Mouse (Mus musculus): ENCODE results near the gene Wdpcp.
"Not testable (repeated sequence)": the region's sequence is repeated elsewhere in the genome, so short reads cannot be mapped to it uniquely, and the experiment has no call there.

Wdpcp gene

DNA sequence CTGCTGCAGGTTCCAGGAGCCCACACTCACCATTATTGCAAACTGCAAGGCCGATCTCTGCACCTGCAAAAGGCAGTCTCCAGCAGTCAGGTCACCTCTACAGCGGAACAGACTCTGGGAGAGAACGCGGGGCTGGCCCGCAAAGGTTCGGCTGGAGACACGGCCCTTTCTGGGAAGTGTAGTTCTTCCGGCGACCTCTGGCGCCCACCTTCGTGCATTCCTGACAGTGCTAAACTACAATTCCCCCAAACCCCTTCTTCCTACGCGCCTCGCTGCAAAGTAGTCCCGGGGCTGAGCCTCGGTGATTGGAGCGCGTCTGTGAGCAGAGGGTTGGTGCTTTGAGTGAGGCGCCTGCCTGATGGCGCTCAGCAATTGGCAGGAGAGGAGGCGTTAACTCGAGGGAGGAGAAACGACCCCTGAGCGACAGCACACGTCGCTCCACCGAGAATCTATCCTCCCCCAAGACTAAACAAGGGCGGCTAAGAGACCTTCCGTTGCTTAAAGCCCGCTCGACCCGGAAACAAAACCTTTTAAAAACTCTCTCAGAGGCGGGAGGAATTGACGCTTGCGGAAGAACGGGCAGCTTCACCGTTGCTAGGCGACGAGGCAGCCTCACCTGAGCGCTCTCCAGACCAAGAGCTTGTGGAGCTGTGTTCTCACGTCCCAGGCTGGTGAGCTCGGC is at the start of gene Wdpcp, which contains the start of gene Mdh1:
Wdpcp (plus strand) TSS at position 536 of the 682 bp plus-strand sequence.
Mdh1 (minus strand) TSS at position 668 of the 682 bp plus-strand sequence.
- DNase-seq (ENCODE audit: low spot score), result peak; percentile 97

DNA sequence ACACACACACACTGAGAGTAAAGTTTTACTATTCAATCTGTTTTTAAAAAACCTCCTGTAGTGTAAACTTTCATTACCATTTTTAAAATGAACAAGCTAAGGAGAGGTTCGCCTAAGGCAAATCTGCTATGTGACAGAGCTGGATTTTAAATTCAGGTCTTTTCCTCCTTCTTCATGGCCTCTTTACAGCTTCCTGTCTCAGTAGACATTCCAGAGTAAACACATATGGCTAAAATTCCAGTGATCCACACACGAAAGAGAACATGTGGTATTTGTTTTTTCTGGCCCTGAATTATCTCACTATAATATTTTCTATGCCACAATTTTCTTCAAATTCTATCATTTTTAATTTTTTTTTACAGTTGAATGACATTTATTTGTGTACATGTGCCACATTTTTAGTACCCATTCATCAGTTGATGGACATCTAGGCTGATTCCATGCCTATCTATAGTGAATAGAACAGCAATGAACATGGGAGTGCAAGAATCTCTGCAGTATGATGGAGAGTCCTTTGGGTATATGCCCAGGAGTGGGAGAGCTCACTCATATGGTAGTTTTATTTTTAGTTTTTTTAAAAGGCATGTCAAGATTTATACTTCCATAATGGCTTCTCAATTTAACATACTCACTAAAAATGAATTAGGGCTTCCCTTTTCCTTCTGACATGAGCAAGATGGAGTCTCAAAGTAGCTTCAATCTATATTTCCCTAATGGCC is 43.2 kb upstream of the Wdpcp start:
- DNase-seq (ENCODE audit: low spot score), result no peak

DNA sequence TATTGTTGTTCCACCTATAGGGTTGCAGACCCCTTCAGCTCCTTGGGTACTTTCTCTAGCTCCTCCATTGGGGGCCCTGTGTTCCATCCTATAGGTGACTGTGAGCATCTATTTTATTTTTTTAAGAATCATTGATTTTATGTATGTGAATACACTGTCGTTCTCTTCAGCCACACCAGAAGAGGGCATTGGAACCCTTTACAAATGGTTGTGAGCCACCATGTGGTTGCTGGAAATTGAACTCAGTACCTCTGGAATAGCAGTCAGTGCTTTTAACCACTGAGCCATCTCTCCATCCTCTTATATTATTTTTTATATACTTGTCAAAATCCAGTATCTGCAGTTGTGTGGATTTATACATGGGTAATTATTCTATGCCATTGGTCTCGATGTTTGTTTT is 41.2 kb upstream of the Wdpcp start:
- not testable (repeated sequence) for DNase-seq (ENCODE audit: low spot score)

GRCm38 (mm10) chr11:21540072-21540471 is 32.0 kb upstream of the Wdpcp start:
- no peak for DNase-seq (ENCODE audit: low spot score)

- DNase-seq (ENCODE audit: low spot score), result no peak
Observed at GRCm38 (mm10) chr11:21540622-21541021, 31.4 kb upstream of the Wdpcp start.

GRCm38 (mm10) chr11:21542731-21543130 is 29.3 kb upstream of the Wdpcp start:
- no peak for DNase-seq (ENCODE audit: low spot score)

GRCm38 (mm10) chr11:21545021-21545420 is 27.0 kb upstream of the Wdpcp start:
- DNase-seq (ENCODE audit: low spot score), result no peak

DNA sequence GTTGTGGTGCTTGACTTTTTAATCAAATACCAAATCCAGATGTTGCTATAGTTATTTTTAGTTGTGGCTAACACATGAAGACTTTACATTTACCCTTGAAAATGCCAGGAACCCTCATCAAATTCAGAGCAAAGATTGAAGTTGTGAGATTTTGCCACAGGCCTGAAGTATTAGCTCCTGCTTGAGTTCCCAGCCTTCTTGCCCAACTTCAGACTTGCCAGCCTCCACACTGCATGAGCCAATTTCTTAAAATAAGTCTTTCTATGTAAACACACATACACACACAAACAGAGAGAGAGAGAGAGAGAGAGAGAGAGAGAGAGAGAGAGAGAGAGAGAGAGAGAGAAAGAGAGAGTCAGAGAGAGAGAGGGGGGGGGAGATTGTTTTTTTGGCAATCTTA is 26.1 kb upstream of the Wdpcp start:
- no peak for DNase-seq (ENCODE audit: low spot score)

- DNase-seq (ENCODE audit: low spot score), result no peak
Observed at GRCm38 (mm10) chr11:21546671-21547070, 25.4 kb upstream of the Wdpcp start.

DNA sequence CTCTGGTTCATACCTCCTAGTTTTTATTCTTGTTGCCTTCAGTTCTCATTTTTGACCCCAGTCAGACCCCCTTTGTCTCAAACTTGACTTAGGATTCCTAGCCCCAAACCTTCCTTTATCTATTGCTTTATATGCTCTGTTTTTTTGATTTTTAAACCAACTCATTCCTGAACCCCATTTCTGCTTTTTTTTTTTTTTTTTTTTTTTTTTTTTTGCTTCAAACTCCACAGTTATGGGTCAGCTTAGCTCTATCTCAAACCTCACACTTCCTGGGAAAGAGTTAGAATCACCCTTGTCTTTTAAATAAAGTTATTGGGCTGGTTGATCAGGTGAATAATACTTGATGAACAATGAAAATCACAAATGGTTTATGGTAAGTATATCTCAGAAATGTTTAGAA is 24.5 kb upstream of the Wdpcp start:
- DNase-seq (ENCODE audit: low spot score), result no peak

DNA sequence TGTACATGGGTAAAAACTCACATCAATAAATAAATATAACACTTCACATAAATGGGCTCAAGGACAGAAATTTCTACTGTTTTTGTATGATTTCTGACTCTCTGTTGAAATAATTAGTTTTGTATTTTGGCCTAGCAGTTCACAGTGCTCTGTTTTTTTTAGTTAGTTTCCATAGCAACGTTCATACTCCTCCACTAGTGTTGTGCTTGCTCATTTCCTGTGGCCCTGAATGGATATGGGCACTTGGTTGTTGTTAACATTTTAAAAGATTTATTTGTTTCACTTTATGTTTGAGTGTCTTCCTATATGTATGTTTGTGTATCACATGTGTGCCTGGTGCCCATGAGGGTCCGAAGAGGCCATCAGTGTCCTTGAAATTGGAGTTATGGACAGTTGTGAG is 23.0 kb upstream of the Wdpcp start:
- no peak for DNase-seq (ENCODE audit: low spot score)

DNA sequence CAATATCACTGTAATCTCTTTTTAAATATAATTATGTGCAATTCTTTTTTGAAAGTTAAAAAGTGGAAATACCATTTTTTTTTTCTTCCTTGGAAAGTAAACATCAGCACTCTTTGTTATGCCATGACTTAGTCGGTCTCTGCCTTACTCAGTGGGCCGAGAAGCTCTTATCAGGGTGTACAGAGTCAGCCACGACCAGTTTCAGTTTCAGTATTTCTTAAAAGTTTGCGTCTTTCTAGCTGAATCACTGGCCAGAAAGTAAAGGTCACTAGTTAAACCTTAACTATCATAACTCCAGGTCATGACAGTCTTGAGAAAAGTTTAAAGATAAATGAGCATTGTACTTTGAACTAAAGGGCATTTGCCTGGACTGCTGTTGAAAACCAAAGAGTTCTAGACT is 22.3 kb upstream of the Wdpcp start:
- no peak for DNase-seq (ENCODE audit: low spot score)

- DNase-seq (ENCODE audit: low spot score), result no peak
Observed at GRCm38 (mm10) chr11:21550222-21551173, 21.5 kb upstream of the Wdpcp start.

DNA sequence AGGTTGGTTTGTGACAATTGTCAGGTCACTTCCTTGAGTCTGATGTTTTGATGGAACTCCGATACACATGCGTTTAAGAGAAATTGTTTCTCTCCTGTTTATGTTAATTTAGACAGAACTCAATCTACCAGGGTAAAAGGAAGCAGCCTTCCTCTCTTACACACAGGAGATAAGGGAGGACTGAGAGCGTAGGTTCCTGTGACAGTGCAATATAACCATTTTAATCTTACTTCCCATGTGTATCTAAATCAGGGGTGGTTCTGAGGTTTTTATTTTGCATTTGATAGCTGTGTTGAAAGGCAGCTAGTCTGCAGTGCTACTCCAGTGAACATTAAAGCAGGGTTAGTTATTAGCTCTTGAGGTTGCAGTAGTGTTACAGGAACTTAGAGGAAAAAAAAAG is 20.0 kb upstream of the Wdpcp start:
- DNase-seq (ENCODE audit: low spot score), result no peak

GRCm38 (mm10) chr11:21559727-21560126 is 12.3 kb upstream of the Wdpcp start:
- DNase-seq (ENCODE audit: low spot score), result no peak

- no peak for DNase-seq (ENCODE audit: low spot score)
Observed at GRCm38 (mm10) chr11:21561347-21561746, 10.7 kb upstream of the Wdpcp start.

DNA sequence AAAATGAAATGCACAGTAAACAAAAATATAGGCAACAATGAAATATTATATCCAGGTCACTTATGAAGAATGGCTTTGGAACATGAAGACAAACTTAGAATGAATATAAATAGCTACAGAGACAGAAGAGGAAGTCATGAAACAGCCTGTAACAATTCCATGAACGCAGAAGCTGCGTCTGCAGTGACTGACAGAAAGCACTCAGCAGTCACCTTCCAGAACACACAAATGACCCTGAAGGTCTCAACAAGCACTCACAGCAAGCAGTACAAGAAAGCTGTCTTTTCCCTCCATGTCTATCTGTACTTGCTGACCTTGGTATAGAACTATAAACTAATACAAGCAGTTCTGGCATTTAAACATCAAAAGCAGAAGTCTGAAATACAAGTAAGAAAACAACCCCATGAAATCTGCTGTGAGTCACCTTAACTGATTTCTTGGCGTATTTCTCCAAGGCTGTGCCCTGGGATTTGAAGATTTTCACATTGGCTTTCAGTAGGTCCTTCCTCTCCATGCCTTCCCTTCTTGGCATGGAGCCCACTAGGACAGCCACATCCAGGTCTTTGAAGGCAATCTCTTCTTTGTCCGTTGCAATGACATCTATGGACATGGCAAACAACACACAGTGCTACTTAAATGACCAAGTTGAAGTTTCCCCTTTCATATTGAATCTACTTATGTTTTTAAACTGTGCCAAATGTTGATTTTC is 8.3 kb upstream of the Wdpcp start:
- DNase-seq (ENCODE audit: low spot score), result no peak

DNA sequence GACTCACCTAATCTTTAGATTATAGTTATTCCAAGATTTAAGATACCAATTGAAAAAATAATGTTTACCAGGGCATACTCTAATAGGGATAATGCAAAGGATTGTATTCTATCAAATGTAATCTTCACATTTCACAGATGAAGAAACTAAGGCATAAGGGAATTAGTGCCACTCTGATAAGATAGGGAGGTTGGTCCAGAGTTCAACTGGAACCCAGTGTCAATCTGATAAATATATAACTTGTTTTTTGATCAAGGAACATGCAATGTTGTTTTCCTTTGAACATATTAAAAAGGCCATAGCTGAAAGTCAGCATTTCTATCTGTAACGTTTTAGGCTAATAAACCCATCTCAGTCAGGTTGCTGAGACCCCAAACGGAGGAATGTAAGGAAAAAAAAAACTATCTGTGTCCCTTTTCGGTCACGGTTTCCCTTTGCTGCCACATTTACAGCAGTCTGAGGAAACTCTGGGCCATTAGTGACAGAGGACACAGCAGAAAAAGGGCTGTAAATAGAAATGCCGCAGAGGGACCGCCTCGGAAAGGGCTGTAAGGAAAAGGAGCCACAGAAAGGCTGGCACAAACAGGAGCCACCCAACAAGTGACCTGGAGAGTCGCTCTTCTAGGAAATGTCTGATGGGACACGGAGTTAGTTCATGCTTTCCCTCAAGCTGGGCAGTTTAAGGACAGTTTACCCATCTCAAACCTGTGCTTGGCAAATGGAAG is 7.2 kb upstream of the Wdpcp start:
- DNase-seq (ENCODE audit: low spot score), result no peak

- no peak for DNase-seq (ENCODE audit: low spot score)
Observed at GRCm38 (mm10) chr11:21566934-21567333, 5.1 kb upstream of the Wdpcp start.

- DNase-seq (ENCODE audit: low spot score), result no peak
Observed at GRCm38 (mm10) chr11:21567733-21568132, 4.3 kb upstream of the Wdpcp start.

GRCm38 (mm10) chr11:21569002-21569401 is 3.0 kb upstream of the Wdpcp start:
- no peak for DNase-seq (ENCODE audit: low spot score)
